Mouse (Mus musculus) megakaryocyte, embryonic 14.5 days (primary cell): Measurements from ENCODE around the gene Dop1b. TPM values are rescaled to one million over a fixed set of nuclear protein-coding genes. Genes with fewer than 3 reads are reported as not detected.

Experiments used
- H3K27me3 ChIP-seq: replicated peaks from 2 replicates; pipeline ENCODE3; 2012; ENCODE audit warnings: inconsistent platforms
- H3K36me3 ChIP-seq: replicated peaks from 2 replicates; pipeline ENCODE3; 2012; ENCODE audit warnings: low read length, inconsistent platforms, mixed read lengths
- H3K4me1 ChIP-seq: 2 replicates; pipeline ENCODE4 v1.6.1; 2012; ENCODE audit warnings: inconsistent platforms
- H3K4me3 ChIP-seq: replicated peaks from 2 replicates; pipeline ENCODE3; 2012; ENCODE audit warnings: moderate library complexity, mild to moderate bottlenecking, inconsistent platforms
- H3K9me3 ChIP-seq: 2 replicates; pipeline ENCODE4 v1.6.1; 2012; ENCODE audit warnings: inconsistent platforms
- FLI1 ChIP-seq: IDR thresholded peaks from 2 replicates; pipeline ENCODE4 v1.6.1; 2012; ENCODE audit warnings: low read length, inconsistent platforms, mixed read lengths
- GATA1 ChIP-seq: IDR thresholded peaks from 3 replicates; pipeline ENCODE4 v1.6.1; 2012; ENCODE audit warnings: mixed read lengths, low read length, inconsistent platforms, borderline replicate concordance
- polyA plus RNA-seq: library from polyadenylated mRNA; stranded (reverse); fragments of >175 nt; gene quantifications from 2 replicates; pipeline ENCODE4 v1.2.3, GENCODE M21; 2012; ENCODE audit warnings: low replicate concordance; ENCODE audit not compliant: insufficient read depth

Dop1b gene
- polyA plus RNA-seq, 1 experiment = 15.5 TPM

DNA sequence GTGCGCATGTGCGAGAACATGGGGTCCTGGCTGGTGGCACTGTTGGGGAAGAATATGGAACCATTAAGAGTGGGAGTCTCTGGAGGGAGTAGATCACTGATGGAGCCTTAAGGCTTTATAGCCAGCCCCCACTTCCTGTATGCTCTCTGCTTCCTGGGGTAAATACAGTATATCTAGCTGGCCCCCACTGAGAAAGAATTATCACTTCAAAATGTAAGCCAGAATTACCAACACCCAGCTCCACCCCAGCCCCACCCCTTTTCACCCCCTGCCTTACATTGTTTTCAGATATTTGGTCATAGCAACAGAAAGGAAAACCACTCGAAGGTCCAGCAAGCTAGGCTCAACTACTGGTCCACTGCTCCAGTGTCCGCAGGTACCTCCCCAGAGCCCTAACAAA lies 76.7 kb downstream of the Dop1b start:
- Histone ChIP-seq H3K4me1 (peaks cover 7% of the 10 kb centered on the region; the same call in 1 of the 2 replicates), H3K36me3 (peaks cover 50% of the 10 kb centered on the region), H3K4me3 (no peak overlapping the region), H3K27me3 (peaks cover 8% of the 10 kb centered on the region), H3K9me3 (peaks cover 26% of the 10 kb centered on the region)
- TF ChIP-seq FLI1 (no peak), GATA1 (no peak)

- no peak for TF ChIP-seq GATA1
- no peak for TF ChIP-seq FLI1
- H3K36me3 ChIP-seq = peaks cover 49% of the 10 kb centered on the region
- no peak overlapping the region for H3K4me3 ChIP-seq
- peaks cover 10% of the 10 kb centered on the region for H3K27me3 ChIP-seq
- H3K9me3 ChIP-seq = peaks cover 22% of the 10 kb centered on the region
- H3K4me1 ChIP-seq = peaks cover 7% of the 10 kb centered on the region; the same call in 1 of the 2 replicates
These were observed 77.2 kb downstream of the Dop1b start for GRCm38 (mm10) chr16:93788881-93789280.

- TF ChIP-seq FLI1 (no peak), GATA1 (no peak)
- Histone ChIP-seq H3K4me3 (no peak overlapping the region), H3K36me3 (peaks cover 45% of the 10 kb centered on the region), H3K4me1 (peaks cover 7% of the 10 kb centered on the region; the same call in 1 of the 2 replicates), H3K27me3 (peaks cover 14% of the 10 kb centered on the region), H3K9me3 (peaks cover 15% of the 10 kb centered on the region)
These were observed 78.5 kb downstream of the Dop1b start for GRCm38 (mm10) chr16:93789971-93790755.

- H3K9me3 ChIP-seq = 0 out of 2 replicates have a peak, but pooled peaks cover 4% of the 10 kb centered on the region
- H3K4me1 ChIP-seq = peaks cover 9% of the 10 kb centered on the region
- TF ChIP-seq GATA1 (no peak), FLI1 (no peak)
- H3K4me3 ChIP-seq = no peak overlapping the region
- H3K36me3 ChIP-seq = peaks cover 28% of the 10 kb centered on the region
- H3K27me3 ChIP-seq = peaks cover 34% of the 10 kb centered on the region
These were observed 81.4 kb downstream of the Dop1b start for GRCm38 (mm10) chr16:93792981-93793630.

- Histone ChIP-seq H3K4me3 (no peak overlapping the region), H3K4me1 (peaks cover 6% of the 10 kb centered on the region; the same call in 1 of the 2 replicates), H3K27me3 (peaks cover 44% of the 10 kb centered on the region), H3K36me3 (peaks cover 25% of the 10 kb centered on the region), H3K9me3 (no peaks in the 10 kb centered on the region)
- TF ChIP-seq GATA1 (no peak), FLI1 (no peak)
These were observed 83.1 kb downstream of the Dop1b start for GRCm38 (mm10) chr16:93794845-93795244.

DNA sequence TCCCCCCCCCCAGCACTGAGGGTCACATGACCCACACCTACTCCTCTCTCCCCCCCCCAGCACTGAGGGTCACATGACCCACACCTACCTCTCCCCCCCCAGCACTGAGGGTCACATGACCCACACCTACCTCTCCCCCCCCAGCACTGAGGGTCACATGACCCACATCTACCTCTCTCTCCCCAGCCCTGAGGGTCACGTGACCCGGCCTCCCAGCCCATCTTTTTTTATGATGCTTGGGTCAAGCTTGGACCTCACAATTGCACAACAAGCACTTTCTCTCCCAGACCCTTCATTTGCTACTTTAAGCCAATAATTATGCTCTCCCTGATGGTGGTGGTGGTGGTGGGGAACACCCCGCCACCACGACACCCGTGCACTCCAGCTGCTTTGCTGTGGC lies 83.7 kb downstream of the Dop1b start:
- Histone ChIP-seq H3K27me3 (peaks cover 44% of the 10 kb centered on the region), H3K9me3 (no peaks in the 10 kb centered on the region), H3K4me1 (peaks cover 6% of the 10 kb centered on the region; the same call in 1 of the 2 replicates), H3K4me3 (no peak overlapping the region), H3K36me3 (peaks cover 31% of the 10 kb centered on the region)
- no peak for TF ChIP-seq FLI1
- no peak for TF ChIP-seq GATA1

DNA sequence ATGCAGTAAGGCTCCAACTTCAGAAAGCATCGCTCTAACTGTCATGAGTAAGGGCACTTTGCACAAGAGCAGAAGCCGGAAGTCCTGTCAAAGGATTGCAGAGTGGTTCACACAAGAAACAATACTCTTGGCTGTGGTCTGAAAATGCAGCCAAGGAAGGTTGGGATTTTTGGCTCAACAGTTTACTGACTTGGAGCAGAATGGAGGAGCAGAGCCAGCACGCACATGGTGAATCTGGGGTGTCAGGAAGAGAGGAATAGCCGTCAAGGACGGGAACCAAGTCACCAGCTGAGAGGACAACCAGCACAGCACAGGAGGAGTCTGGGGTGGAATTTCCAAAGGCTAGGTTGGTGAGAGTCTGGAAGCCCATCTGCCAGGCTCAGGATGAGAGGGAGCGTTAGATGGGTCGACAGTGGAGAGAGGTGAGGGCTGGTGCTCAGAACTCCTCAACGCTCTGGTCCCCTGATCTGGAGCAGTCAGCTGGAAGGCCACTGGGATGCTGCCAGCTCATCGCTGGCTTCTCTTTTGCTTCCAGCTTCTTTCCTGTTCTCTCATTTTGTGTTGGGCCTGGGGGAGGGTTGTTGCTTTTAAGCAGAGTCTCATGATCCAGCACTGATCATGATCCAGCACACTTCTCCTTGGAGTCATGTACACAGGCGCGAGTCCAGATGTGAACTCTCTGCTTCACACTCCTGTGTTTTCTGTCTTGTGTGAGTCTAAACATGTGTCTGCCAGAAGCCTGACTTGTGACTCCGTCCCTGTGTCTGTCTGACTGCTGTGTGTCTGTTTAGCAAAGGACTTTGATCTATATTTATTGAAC lies 85.5 kb downstream of the Dop1b start:
- H3K4me1 ChIP-seq = peaks cover 6% of the 10 kb centered on the region; the same call in 1 of the 2 replicates
- TF ChIP-seq GATA1 (no peak), FLI1 (no peak)
- no peaks in the 10 kb centered on the region for H3K9me3 ChIP-seq
- H3K36me3 ChIP-seq = peaks cover 39% of the 10 kb centered on the region
- peaks cover 45% of the 10 kb centered on the region for H3K27me3 ChIP-seq
- H3K4me3 ChIP-seq = no peak overlapping the region

DNA sequence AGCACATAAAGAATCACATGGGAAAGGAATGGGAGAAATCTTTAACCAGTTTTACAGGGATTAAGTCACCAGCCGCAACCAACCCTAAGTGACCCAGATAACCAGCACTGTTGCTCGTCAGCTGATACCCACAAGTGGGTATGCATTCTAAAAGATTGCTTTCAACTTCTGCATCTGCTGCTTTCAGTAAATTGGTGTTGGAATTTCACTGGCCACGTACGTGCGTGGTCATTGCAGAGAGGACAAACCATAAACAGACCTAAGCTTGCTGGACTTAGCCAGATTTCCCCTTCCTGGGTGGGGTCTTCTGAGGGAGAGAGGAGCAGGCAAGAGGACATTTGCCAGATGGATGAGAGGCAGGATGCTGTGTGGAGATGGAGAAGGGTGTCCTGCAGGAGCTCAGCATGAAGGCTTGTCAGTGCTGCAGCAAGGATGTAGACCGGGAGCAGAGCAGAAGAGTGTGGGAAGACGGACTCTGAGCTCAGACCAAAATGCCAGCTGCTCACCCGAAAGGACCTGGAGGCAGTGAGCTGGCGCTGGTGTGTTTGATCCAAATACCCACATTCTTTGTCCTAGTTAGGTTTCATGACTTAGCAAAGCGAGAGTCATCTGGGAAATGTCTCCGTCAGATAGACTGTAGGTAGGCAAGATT lies 86.3 kb downstream of the Dop1b start:
- Histone ChIP-seq H3K27me3 (peaks cover 42% of the 10 kb centered on the region), H3K4me1 (peaks cover 6% of the 10 kb centered on the region; the same call in 1 of the 2 replicates), H3K4me3 (no peak overlapping the region), H3K9me3 (no peaks in the 10 kb centered on the region), H3K36me3 (peaks cover 37% of the 10 kb centered on the region)
- TF ChIP-seq GATA1 (no peak), FLI1 (no peak)

- H3K4me1 ChIP-seq = peaks cover 6% of the 10 kb centered on the region; the same call in 1 of the 2 replicates
- TF ChIP-seq FLI1 (no peak), GATA1 (no peak)
- H3K4me3 ChIP-seq = no peak overlapping the region
- H3K36me3 ChIP-seq = peaks cover 36% of the 10 kb centered on the region
- peaks cover 39% of the 10 kb centered on the region for H3K27me3 ChIP-seq
- no peaks in the 10 kb centered on the region for H3K9me3 ChIP-seq
These were observed 86.9 kb downstream of the Dop1b start for GRCm38 (mm10) chr16:93798623-93799022.
